Mouse (Mus musculus): Measurements from ENCODE around the gene Acta2.
A peak's percentile ranks its signal among the peaks of the same experiment; 100 is the strongest.

The Acta2 gene

DNA sequence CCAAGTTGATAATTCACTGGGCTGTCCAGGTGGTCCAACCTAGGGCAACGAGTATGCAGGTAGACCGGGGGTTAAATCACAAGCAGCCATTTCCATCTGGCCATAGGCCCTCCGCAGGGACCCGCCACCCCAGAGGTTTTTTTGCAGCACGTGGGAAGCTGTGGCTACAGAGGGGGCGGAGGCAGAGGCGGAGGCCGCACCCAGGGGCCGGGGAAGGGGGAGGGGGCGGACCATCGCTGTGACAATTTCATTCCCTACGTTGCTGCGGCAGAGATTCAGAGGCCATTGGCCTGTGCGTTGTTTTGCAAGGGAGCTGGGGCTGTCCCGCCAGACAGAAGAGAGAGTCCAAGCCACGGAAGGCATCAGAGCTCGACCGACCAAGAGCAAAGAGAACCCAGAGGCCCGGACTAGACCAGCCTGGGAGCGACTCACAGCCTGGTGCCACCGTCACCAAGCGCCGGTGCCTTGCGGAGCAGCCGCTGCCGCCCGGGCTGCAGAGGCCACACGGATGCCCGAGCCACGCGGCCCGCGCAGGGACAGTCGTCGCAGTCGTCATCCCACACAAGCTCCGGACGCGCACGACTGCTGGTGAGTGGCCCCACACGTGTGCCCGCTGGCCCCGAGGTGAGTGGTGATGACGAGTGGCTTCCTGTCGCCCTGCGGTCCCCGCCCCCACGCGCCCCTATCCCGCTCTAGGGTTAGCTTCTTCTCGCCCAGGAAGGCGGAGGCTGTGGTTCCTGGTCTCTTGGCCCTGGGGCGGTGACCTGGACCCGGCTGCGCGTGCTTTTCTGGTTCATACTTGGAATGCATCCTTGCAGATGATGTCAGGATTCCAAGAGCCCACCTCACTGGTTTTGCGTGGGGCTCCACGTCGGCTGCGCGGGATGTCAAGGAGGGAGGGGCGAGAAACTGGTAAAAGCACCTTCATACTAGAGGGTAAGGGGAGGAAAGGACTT is 63.1 kb downstream of the Acta2 start, which contains the start of gene Stambpl1:
Stambpl1 (plus strand) TSS at position 222 of the 956 bp plus-strand sequence.
- peak; percentile 89 for DNase-seq (ENCODE audit: low read depth, low spot score)

DNA sequence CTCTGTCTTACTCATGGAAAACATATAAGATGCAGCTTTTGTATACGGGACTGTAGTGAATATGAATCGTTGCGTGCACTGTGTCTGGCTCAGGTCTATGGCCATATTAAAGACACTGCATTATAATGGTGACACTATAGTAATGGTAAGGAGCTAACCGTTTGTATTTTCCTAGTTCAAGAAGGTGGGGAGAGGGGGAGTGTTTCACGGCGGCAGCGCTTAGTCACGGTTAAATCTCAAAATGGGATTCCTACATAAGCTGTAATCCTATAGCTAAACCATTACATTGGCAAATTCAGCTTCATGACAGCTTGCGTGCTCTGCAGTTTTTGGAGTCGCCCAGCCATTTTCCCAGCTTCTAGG is 63.8 kb downstream of the Acta2 start:
- DNase-seq (ENCODE audit: low read depth, low spot score): no peak
